Mouse (Mus musculus) E14TG2a.4 (cell line): ENCODE measurements around the gene Cela3a.

Experiments used
- CTCF ChIP-seq: conservative IDR thresholded peaks from 2 replicates; pipeline ENCODE4 v1.5.1; 2014; ENCODE audit warnings: low read length
- NANOG ChIP-seq: IDR thresholded peaks from 2 replicates; pipeline ENCODE4 v1.6.1; 2014; ENCODE audit warnings: borderline replicate concordance, low read length, mixed read lengths
- POU5F1 ChIP-seq: IDR thresholded peaks from 2 replicates; pipeline ENCODE4 v1.6.1; 2014; ENCODE audit warnings: low read length, borderline replicate concordance

GRCm38 (mm10) chr4:137448641-137449040, 39.0 kb upstream of the Cela3a start:
- TF ChIP-seq CTCF (no peak), NANOG (no peak), POU5F1 (no peak)
